Mouse (Mus musculus): ENCODE measurements around the gene Syn3. TPM values are rescaled to one million over a fixed set of nuclear protein-coding genes. Genes with fewer than 3 reads are reported as not detected.

The Syn3 gene
- polyA plus RNA-seq, 1 experiment from 2014 or later = 4.4 TPM

DNA sequence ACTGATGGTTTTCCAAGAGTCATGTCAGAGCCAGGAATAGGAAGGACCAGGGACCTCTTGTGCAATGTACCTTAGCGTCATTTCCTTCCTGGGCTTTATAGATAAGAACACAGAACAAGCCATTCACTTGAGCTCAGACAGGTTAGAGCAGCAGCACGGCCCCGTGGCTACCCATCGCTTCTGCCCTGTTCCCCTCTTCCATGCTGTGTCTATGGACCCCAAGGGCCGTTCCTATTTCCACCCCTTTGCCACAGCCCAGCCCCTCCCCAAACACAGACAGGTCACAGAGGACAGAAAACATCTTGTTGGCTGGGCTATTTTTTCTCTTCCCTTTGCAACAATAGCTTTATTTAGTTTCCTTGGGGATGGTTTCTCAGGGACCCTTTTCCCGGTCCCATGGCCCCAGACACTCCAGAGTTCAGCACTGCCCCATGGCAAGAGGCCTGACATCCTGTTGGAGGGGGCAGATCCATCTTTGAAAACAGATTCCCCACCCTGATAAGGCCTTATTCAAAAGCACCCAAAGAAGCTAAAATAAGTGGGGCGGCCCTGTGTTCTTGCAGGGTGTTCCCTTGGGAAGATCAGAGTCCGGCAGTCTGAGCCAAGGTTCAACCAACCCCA is 359.5 kb downstream of the Syn3 start:
- Histone ChIP-seq H3K4me3 (ENCODE audit: low read depth, low read length) (no peak overlapping the region), H3K9ac (ENCODE audit: low read length) (no peak overlapping the region), H3K36me3 (ENCODE audit: control insufficient read depth, insufficient read depth, low read length) (no peaks in the 10 kb centered on the region), H3K4me2 (no peak overlapping the region), H3K27ac (ENCODE audit: low read depth, low read length) (no peak overlapping the region), H3K27me3 (ENCODE audit: control insufficient read depth, insufficient read depth, low read length) (no peaks in the 10 kb centered on the region), H3K4me1 (ENCODE audit: control insufficient read depth, insufficient read depth, low read length) (no peaks in the 10 kb centered on the region), H3K9me3 (ENCODE audit: control insufficient read depth, low read length) (no peaks in the 10 kb centered on the region)
- DNase-seq (ENCODE audit: low spot score, missing footprints) = no peak
- WGBS = 91% methylated on average over 8 of the region's 8 CpGs
- ATAC-seq (ENCODE audit: low FRiP score) = no peak

GRCm38 (mm10) chr10:86137589-86138173 is 361.0 kb downstream of the Syn3 start:
- H3K27me3 ChIP-seq (ENCODE audit: control insufficient read depth, insufficient read depth, low read length) = no peaks in the 10 kb centered on the region
- H3K4me1 ChIP-seq (ENCODE audit: control insufficient read depth, insufficient read depth, low read length) = no peaks in the 10 kb centered on the region
- H3K9me3 ChIP-seq (ENCODE audit: control insufficient read depth, low read length) = no peaks in the 10 kb centered on the region
- H3K4me3 ChIP-seq (ENCODE audit: low read depth, low read length) = no peak overlapping the region
- no peak overlapping the region for H3K27ac ChIP-seq (ENCODE audit: low read depth, low read length)
- H3K36me3 ChIP-seq (ENCODE audit: control insufficient read depth, insufficient read depth, low read length) = no peaks in the 10 kb centered on the region
- WGBS = 78% methylated on average over 5 of the region's 5 CpGs
- no peak for DNase-seq (ENCODE audit: low spot score, missing footprints)
- no peak for ATAC-seq (ENCODE audit: low FRiP score)
- H3K4me2 ChIP-seq = no peak overlapping the region
- H3K9ac ChIP-seq (ENCODE audit: low read length) = no peak overlapping the region

DNA sequence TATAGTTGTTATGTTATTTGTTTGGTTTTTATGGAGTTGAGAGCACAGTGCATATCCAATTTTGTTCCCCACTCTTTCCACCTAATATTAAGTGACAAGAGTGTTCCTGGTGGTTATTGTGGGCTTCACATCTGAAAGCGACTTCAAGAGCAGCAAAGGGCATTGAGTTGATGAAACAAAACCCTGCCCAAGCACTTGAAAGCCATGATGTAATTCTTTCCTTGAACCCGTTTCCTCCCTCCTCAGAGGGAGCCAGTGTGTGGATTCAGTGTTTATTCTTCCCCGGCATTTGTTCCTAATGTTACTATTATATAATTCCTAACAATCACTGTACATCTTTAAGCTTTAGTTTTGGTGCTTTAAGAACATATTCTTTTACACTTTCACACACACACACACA is 361.6 kb downstream of the Syn3 start:
- H3K9me3 ChIP-seq (ENCODE audit: control insufficient read depth, low read length) = no peaks in the 10 kb centered on the region
- WGBS = 65% methylated on average over 3 of the region's 3 CpGs
- DNase-seq (ENCODE audit: low spot score, missing footprints) (no peak), ATAC-seq (ENCODE audit: low FRiP score) (no peak)
- no peak overlapping the region for H3K4me3 ChIP-seq (ENCODE audit: low read depth, low read length)
- no peak overlapping the region for H3K4me2 ChIP-seq
- no peaks in the 10 kb centered on the region for H3K4me1 ChIP-seq (ENCODE audit: control insufficient read depth, insufficient read depth, low read length)
- no peaks in the 10 kb centered on the region for H3K36me3 ChIP-seq (ENCODE audit: control insufficient read depth, insufficient read depth, low read length)
- no peak overlapping the region for H3K27ac ChIP-seq (ENCODE audit: low read depth, low read length)
- H3K27me3 ChIP-seq (ENCODE audit: control insufficient read depth, insufficient read depth, low read length) = no peaks in the 10 kb centered on the region
- H3K9ac ChIP-seq (ENCODE audit: low read length) = no peak overlapping the region

- Histone ChIP-seq H3K27me3 (ENCODE audit: control insufficient read depth, insufficient read depth, low read length) (no peaks in the 10 kb centered on the region), H3K9me3 (ENCODE audit: control insufficient read depth, low read length) (no peaks in the 10 kb centered on the region), H3K36me3 (ENCODE audit: control insufficient read depth, insufficient read depth, low read length) (no peaks in the 10 kb centered on the region), H3K4me3 (ENCODE audit: low read depth, low read length) (no peak overlapping the region), H3K4me2 (no peak overlapping the region), H3K9ac (ENCODE audit: low read length) (no peak overlapping the region), H3K27ac (ENCODE audit: low read depth, low read length) (no peak overlapping the region), H3K4me1 (ENCODE audit: control insufficient read depth, insufficient read depth, low read length) (no peaks in the 10 kb centered on the region)
- 100% methylated on average over 1 of the region's 1 CpGs for WGBS
- ATAC-seq (ENCODE audit: low FRiP score) (no peak), DNase-seq (ENCODE audit: low spot score, missing footprints) (peak; percentile 37)
Measured at GRCm38 (mm10) chr10:86136249-86136648, 362.4 kb downstream of the Syn3 start.

- Histone ChIP-seq H3K4me3 (ENCODE audit: low read depth, low read length) (no peak overlapping the region), H3K9ac (ENCODE audit: low read length) (no peak overlapping the region), H3K27ac (ENCODE audit: low read depth, low read length) (no peak overlapping the region), H3K4me2 (no peak overlapping the region), H3K9me3 (ENCODE audit: control insufficient read depth, low read length) (no peaks in the 10 kb centered on the region), H3K36me3 (ENCODE audit: control insufficient read depth, insufficient read depth, low read length) (no peaks in the 10 kb centered on the region), H3K4me1 (ENCODE audit: control insufficient read depth, insufficient read depth, low read length) (no peaks in the 10 kb centered on the region), H3K27me3 (ENCODE audit: control insufficient read depth, insufficient read depth, low read length) (no peaks in the 10 kb centered on the region)
- DNase-seq (ENCODE audit: low spot score, missing footprints) = peak; percentile 45
- ATAC-seq (ENCODE audit: low FRiP score) = no peak
- 88% methylated on average over 6 of the region's 6 CpGs for WGBS
Measured at GRCm38 (mm10) chr10:86134848-86135247, 363.8 kb downstream of the Syn3 start.

GRCm38 (mm10) chr10:86134336-86134735 is 364.4 kb downstream of the Syn3 start:
- Histone ChIP-seq H3K4me3 (ENCODE audit: low read depth, low read length) (no peak overlapping the region), H3K4me1 (ENCODE audit: control insufficient read depth, insufficient read depth, low read length) (no peaks in the 10 kb centered on the region), H3K9ac (ENCODE audit: low read length) (no peak overlapping the region), H3K9me3 (ENCODE audit: control insufficient read depth, low read length) (no peaks in the 10 kb centered on the region), H3K36me3 (ENCODE audit: control insufficient read depth, insufficient read depth, low read length) (no peaks in the 10 kb centered on the region), H3K4me2 (no peak overlapping the region), H3K27ac (ENCODE audit: low read depth, low read length) (no peak overlapping the region), H3K27me3 (ENCODE audit: control insufficient read depth, insufficient read depth, low read length) (no peaks in the 10 kb centered on the region)
- peak; percentile 61 for DNase-seq (ENCODE audit: low spot score, missing footprints)
- no peak for ATAC-seq (ENCODE audit: low FRiP score)
- WGBS = 80% methylated on average over 5 of the region's 5 CpGs

DNA sequence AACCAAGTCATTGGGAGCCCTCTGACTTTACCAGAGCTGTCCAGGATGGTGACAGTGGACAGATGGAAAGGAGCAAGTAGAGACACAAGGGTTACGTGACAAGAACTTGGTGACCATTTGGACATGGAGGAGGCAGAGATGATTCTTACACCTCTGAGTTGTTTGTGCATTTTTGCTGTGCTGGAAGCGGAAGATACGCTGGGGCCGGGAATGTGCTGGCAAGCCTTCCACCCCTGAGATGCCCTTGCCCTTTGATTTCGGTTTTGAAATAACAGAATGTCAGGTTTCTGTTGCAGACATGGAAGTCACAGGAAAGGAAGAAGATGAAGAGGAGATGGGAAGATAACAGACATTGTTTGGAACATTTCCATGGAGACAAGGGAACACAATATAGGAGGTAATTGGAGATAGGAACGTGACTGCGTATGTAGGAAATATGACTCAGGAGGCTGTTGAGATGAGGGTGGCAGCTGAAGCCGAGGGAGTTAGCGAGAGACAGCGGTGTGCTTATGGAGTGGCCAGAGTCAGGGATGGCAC is 366.2 kb downstream of the Syn3 start:
- ATAC-seq (ENCODE audit: low FRiP score) = no peak
- 89% methylated on average over 10 of the region's 10 CpGs for WGBS
- no peak overlapping the region for H3K4me3 ChIP-seq (ENCODE audit: low read depth, low read length)

DNA sequence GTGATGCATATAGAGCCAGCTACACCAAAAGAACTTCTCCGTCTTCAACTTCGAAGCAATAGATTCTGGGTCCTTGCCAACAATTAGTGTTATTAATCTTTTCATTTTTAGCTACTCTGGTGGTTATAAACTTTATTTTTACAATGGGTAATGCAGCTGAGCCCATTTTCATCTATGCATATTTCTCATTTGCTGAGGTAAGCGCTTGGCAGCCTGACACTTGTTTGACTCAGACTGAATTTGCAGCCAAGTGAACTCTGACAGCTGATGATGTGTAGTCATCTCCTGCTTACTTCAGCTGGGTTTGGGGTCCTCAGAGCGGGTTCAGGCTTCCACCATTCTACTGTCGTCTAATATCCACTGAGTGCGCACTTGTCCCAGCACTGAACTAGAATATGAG is 369.6 kb downstream of the Syn3 start:
- 95% methylated on average over 6 of the region's 6 CpGs for WGBS

More for the DNA sequence above, 366.2 kb downstream of the Syn3 start:
- no peak for DNase-seq (ENCODE audit: low spot score, missing footprints)
- Histone ChIP-seq H3K27me3 (ENCODE audit: control insufficient read depth, insufficient read depth, low read length) (no peaks in the 10 kb centered on the region), H3K36me3 (ENCODE audit: control insufficient read depth, insufficient read depth, low read length) (no peaks in the 10 kb centered on the region), H3K4me1 (ENCODE audit: control insufficient read depth, insufficient read depth, low read length) (no peaks in the 10 kb centered on the region), H3K9me3 (ENCODE audit: control insufficient read depth, low read length) (no peaks in the 10 kb centered on the region), H3K9ac (ENCODE audit: low read length) (no peak overlapping the region), H3K4me2 (no peak overlapping the region), H3K27ac (ENCODE audit: low read depth, low read length) (no peak overlapping the region)

GRCm38 (mm10) chr10:86126478-86126877 is 372.2 kb downstream of the Syn3 start:
- ATAC-seq (ENCODE audit: low FRiP score) = no peak
- Histone ChIP-seq H3K9ac (ENCODE audit: low read length) (no peak overlapping the region), H3K9me3 (ENCODE audit: control insufficient read depth, low read length) (no peaks in the 10 kb centered on the region), H3K27ac (ENCODE audit: low read depth, low read length) (no peak overlapping the region), H3K4me3 (ENCODE audit: low read depth, low read length) (no peak overlapping the region), H3K4me1 (ENCODE audit: control insufficient read depth, insufficient read depth, low read length) (no peaks in the 10 kb centered on the region), H3K4me2 (no peak overlapping the region), H3K27me3 (ENCODE audit: control insufficient read depth, insufficient read depth, low read length) (no peaks in the 10 kb centered on the region), H3K36me3 (ENCODE audit: control insufficient read depth, insufficient read depth, low read length) (no peaks in the 10 kb centered on the region)
- WGBS = 88% methylated on average over 11 of the region's 11 CpGs
- DNase-seq (ENCODE audit: low spot score, missing footprints) = no peak

More for the DNA sequence above, 369.6 kb downstream of the Syn3 start:
- H3K27ac ChIP-seq (ENCODE audit: low read depth, low read length) = no peak overlapping the region
- no peak for ATAC-seq (ENCODE audit: low FRiP score)
- H3K4me1 ChIP-seq (ENCODE audit: control insufficient read depth, insufficient read depth, low read length) = no peaks in the 10 kb centered on the region
- H3K9ac ChIP-seq (ENCODE audit: low read length) = no peak overlapping the region
- no peaks in the 10 kb centered on the region for H3K36me3 ChIP-seq (ENCODE audit: control insufficient read depth, insufficient read depth, low read length)
- no peak overlapping the region for H3K4me3 ChIP-seq (ENCODE audit: low read depth, low read length)
- H3K4me2 ChIP-seq = no peak overlapping the region
- no peaks in the 10 kb centered on the region for H3K27me3 ChIP-seq (ENCODE audit: control insufficient read depth, insufficient read depth, low read length)
- peak; percentile 69 for DNase-seq (ENCODE audit: low spot score, missing footprints)
- no peaks in the 10 kb centered on the region for H3K9me3 ChIP-seq (ENCODE audit: control insufficient read depth, low read length)

Data from midbrain, embryonic 11.5 days (tissue).